Mouse (Mus musculus) embryonic facial prominence, embryonic 10.5 days (tissue): ENCODE results near the gene Epha7. TPM values are rescaled to one million over a fixed set of nuclear protein-coding genes. Genes with fewer than 3 reads are reported as not detected.

Experiments used
- DNase-seq: peaks from one replicate; pipeline ENCODE4 v3.0.0-alpha.2; 2017; ENCODE audit warnings: low spot score
- H3K27ac ChIP-seq: fragments of 300-500 bp; sonication (generic); replicated peaks from 2 replicates; pipeline ENCODE4 v1.5.1; 2016; ENCODE audit warnings: mild to moderate bottlenecking
- H3K27me3 ChIP-seq: fragments of 300-500 bp; sonication (generic); replicated peaks from 2 replicates; pipeline ENCODE4 v1.6.1; 2016; ENCODE audit warnings: low read depth, mild to moderate bottlenecking; ENCODE audit not compliant: poor library complexity, severe bottlenecking
- H3K36me3 ChIP-seq: fragments of 300-500 bp; sonication (generic); replicated peaks from 2 replicates; pipeline ENCODE4 v1.6.1; 2016; ENCODE audit warnings: mild to moderate bottlenecking, moderate library complexity
- H3K4me1 ChIP-seq: fragments of 300-500 bp; sonication (generic); 2 replicates; pipeline ENCODE4 v1.6.1; 2016
- H3K4me3 ChIP-seq: fragments of 300-500 bp; sonication (generic); 2 replicates; pipeline ENCODE4 v1.5.1; 2016; ENCODE audit warnings: mild to moderate bottlenecking, moderate library complexity
- H3K9me3 ChIP-seq: fragments of 300-500 bp; sonication (generic); 2 replicates; pipeline ENCODE4 v1.6.1; 2016; ENCODE audit warnings: mild to moderate bottlenecking
- WGBS: fragments of 180-500 bp; shearing (Covaris S2); methylation state at CpG from one replicate; pipeline ENCODE4 v1.1.7; 2016; 5-methylcytosine and 5-hydroxymethylcytosine counted together
- polyA plus RNA-seq: library from polyadenylated mRNA; unstranded; fragments of >200 nt; fragmentation: Nextera tagmentation; extraction: Ambion mirVana; gene quantifications from 2 replicates; pipeline ENCODE4 v1.2.1, GENCODE M21; 2016

The Epha7 gene
- polyA plus RNA-seq, 1 experiment from 2014 or later: 46.6 TPM

DNA sequence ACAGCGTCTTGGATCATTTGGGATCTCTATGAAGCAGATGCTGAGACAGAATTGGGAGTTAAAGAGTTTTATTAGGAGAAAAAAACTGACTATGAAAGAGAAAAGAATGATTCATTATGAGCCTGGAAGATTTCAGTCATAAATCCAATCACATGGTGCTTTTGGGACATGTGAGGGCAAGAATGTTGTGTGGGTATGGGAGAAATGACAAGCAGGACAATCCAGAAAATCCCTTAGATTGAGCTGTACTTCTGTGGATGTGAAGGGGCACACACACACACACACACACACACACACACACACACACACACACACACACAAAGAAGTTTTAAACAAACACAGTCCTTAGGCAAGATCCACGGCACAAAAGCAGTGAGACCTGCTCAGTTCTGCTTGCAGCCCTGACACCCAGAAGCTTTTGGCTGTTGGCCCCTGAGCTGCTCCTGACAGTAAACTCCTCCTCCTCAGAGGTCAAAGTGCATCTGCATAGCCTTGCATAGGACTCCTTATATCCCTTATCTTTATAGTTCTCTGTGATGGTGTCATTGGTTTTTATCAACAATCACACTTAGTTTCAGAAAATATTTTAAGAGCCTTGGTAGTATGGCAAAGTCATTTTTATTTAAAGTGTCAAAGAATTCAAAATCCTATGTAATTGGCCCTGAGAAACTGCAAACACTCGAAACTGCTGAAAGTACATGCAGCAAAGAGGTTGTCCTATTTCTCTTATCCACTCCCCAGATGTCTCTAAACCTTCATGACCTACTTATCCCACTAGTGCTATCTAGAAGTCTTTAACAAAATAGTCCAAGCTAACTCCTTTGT, 185.7 kb downstream of the Epha7 start:
- Histone ChIP-seq H3K36me3 (no peaks in the 10 kb centered on the region), H3K4me3 (no peak overlapping the region), H3K27ac (no peak overlapping the region), H3K27me3 (no peaks in the 10 kb centered on the region), H3K4me1 (no peaks in the 10 kb centered on the region), H3K9me3 (no peaks in the 10 kb centered on the region)
- DNase-seq: no peak
- WGBS: 69% methylated on average over 3 of the region's 3 CpGs

GRCm38 (mm10) chr4:28999287-28999595, 186.3 kb downstream of the Epha7 start:
- no peaks in the 10 kb centered on the region for H3K36me3 ChIP-seq
- no peak overlapping the region for H3K27ac ChIP-seq
- 87% methylated on average over 2 of the region's 2 CpGs for WGBS
- H3K27me3 ChIP-seq: no peaks in the 10 kb centered on the region
- DNase-seq: no peak
- no peaks in the 10 kb centered on the region for H3K9me3 ChIP-seq
- no peaks in the 10 kb centered on the region for H3K4me1 ChIP-seq
- H3K4me3 ChIP-seq: no peak overlapping the region

GRCm38 (mm10) chr4:29010333-29010732, 197.4 kb downstream of the Epha7 start:
- Histone ChIP-seq H3K4me3 (no peak overlapping the region), H3K36me3 (no peaks in the 10 kb centered on the region), H3K27ac (no peak overlapping the region), H3K4me1 (no peaks in the 10 kb centered on the region), H3K9me3 (no peaks in the 10 kb centered on the region), H3K27me3 (no peaks in the 10 kb centered on the region)
- no peak for DNase-seq
- 96% methylated on average over 3 of the region's 3 CpGs for WGBS
